Mouse (Mus musculus) megakaryocyte progenitor cell, adult 5-6 weeks (primary cell): Measurements from ENCODE around the gene Pebp1. TPM values are rescaled to one million over a fixed set of nuclear protein-coding genes. Genes with fewer than 3 reads are reported as not detected.
"Not testable (repeated sequence)": the region's sequence is repeated elsewhere in the genome, so short reads cannot be mapped to it uniquely, and the experiment has no call there.

Experiments
- ATAC-seq: replicated peaks from 2 replicates; pipeline ENCODE4 v1.8.0; 2016; ENCODE audit warnings: mild to moderate bottlenecking, moderate TSS enrichment, inconsistent platforms; ENCODE audit not compliant: poor library complexity
- total RNA-seq, 2 experiments: library from RNA; stranded (forward) in 1 of 2; stranded (reverse) in 1 of 2; fragments of 157-497, 149-512 nt in 1 of 2; fragments of 200-1000 nt in 1 of 2; gene quantifications; 2 replicates each; pipeline versions ENCODE4 v1.2.3 to v1.2.4; 2015 to 2017

The Pebp1 gene
- total RNA-seq (2015): 286 and 347 TPM in 2 replicates
- 131 and 158 TPM in 2 replicates for total RNA-seq (2017)

- ATAC-seq: peak; percentile 97
These were observed at the start of gene Pebp1 for GRCm38 (mm10) chr5:117286831-117287822. Gene Pebp1 (minus strand): TSS chr5:117287625.

GRCm38 (mm10) chr5:117330457-117330856 lies 43.0 kb upstream of the Pebp1 start:
- ATAC-seq: no peak

- no peak for ATAC-seq
These were observed 39.0 kb upstream of the Pebp1 start for GRCm38 (mm10) chr5:117326408-117326807.

- no peak for ATAC-seq
These were observed 36.3 kb upstream of the Pebp1 start for GRCm38 (mm10) chr5:117323751-117324150.

- ATAC-seq: peak; percentile 74
These were observed 31.6 kb upstream of the Pebp1 start, which contains the start of gene Vsig10 for GRCm38 (mm10) chr5:117318741-117319629. Gene Vsig10 (plus strand): TSS chr5:117319083.

- ATAC-seq: no peak
These were observed 27.4 kb upstream of the Pebp1 start for GRCm38 (mm10) chr5:117314587-117315428.

- ATAC-seq: no peak
These were observed 26.5 kb upstream of the Pebp1 start for GRCm38 (mm10) chr5:117313909-117314308.

- ATAC-seq: peak; percentile 67
These were observed 26.0 kb upstream of the Pebp1 start for GRCm38 (mm10) chr5:117313420-117313819.

GRCm38 (mm10) chr5:117307699-117308098 lies 20.3 kb upstream of the Pebp1 start:
- peak; percentile 97 for ATAC-seq

GRCm38 (mm10) chr5:117306826-117307225 lies 19.4 kb upstream of the Pebp1 start:
- ATAC-seq: no peak

- no peak for ATAC-seq
These were observed 18.3 kb upstream of the Pebp1 start for GRCm38 (mm10) chr5:117305754-117306153.

- ATAC-seq: peak; percentile 69
These were observed 17.5 kb upstream of the Pebp1 start for GRCm38 (mm10) chr5:117304947-117305346.

- no peak for ATAC-seq
These were observed 16.5 kb upstream of the Pebp1 start for GRCm38 (mm10) chr5:117303691-117304579.

GRCm38 (mm10) chr5:117302899-117303298 lies 15.5 kb upstream of the Pebp1 start:
- no peak for ATAC-seq

GRCm38 (mm10) chr5:117295011-117295410 lies 7.6 kb upstream of the Pebp1 start:
- ATAC-seq: no peak

GRCm38 (mm10) chr5:117293776-117294175 lies 6.4 kb upstream of the Pebp1 start:
- not testable (repeated sequence) for ATAC-seq

- no peak; the same call in 1 of the 2 replicates for ATAC-seq
These were observed 5.1 kb upstream of the Pebp1 start for GRCm38 (mm10) chr5:117292547-117292946.

GRCm38 (mm10) chr5:117291312-117291711 lies 3.9 kb upstream of the Pebp1 start:
- no peak for ATAC-seq

GRCm38 (mm10) chr5:117290081-117290480 lies 2.7 kb upstream of the Pebp1 start:
- no peak for ATAC-seq
